Mouse (Mus musculus): ENCODE measurements around the gene Fabp2. TPM values are rescaled to one million over a fixed set of nuclear protein-coding genes. Genes with fewer than 3 reads are reported as not detected.

Fabp2 gene
- polyA plus RNA-seq, 1 experiment from 2014 or later: 16.5 TPM

DNA sequence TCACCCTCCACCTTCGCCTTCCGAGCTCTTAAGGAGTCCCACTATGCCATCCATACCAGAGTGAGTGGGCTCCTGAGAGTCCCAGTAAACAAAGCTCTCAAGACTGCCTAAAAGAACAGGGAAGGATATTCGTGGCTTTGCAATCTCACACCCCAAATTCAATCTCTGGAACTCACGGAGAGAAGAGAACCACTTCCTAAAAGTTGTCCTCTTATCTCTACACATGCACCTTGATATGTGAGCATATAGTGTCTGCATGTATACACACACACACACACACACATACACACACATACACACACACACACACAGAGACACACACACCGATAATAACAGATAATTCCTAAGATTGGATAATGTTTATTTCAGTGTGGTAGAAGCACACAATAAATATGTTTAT, 20.6 kb downstream of the Fabp2 start:
- Histone ChIP-seq H3K36me3 (ENCODE audit: control insufficient read depth, insufficient read depth) (no peaks in the 10 kb centered on the region), H3K4me3 (ENCODE audit: low read depth, low read length) (no peak overlapping the region), H3K27me3 (ENCODE audit: control insufficient read depth, insufficient read depth, low read depth, low read length) (no peaks in the 10 kb centered on the region), H3K4me2 (ENCODE audit: low read depth, low read length) (no peak overlapping the region), H3K9me3 (replicated peaks; ENCODE audit: control insufficient read depth, low read length) (no peaks in the 10 kb centered on the region), H3K4me1 (ENCODE audit: control insufficient read depth, low read depth, low read length) (no peaks in the 10 kb centered on the region), H3K27ac (ENCODE audit: low read length) (no peak overlapping the region), H3K9ac (ENCODE audit: low read depth, low read length) (no peak overlapping the region)
- no peak for ATAC-seq (ENCODE audit: low read depth)
- WGBS (ENCODE audit: insufficient replicate concordance): 51% methylated on average over 5 of the region's 5 CpGs

DNA sequence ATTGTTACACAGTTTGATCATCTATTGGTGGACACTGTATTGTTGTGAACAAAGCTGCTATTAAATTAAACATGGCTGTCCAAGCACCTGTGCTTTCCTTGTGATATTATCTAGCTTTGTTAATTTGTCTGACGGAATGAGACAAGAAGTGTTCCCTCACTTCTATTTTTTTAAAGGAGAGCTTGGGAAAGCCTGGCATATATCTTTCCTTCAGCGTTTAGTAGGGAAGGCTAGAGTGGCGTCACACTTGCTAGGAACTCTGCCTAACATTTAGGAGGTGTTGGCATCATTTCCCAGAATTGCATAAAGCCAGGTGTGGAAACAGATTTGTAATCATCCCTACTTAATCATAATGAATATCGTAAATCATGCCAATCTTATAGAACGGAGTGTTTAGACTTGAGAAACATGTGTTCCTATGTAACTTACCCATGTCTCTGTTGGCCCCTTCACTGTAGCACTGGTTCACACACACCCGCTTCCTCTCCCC, 21.4 kb downstream of the Fabp2 start:
- Histone ChIP-seq H3K36me3 (ENCODE audit: control insufficient read depth, insufficient read depth) (no peaks in the 10 kb centered on the region), H3K4me2 (ENCODE audit: low read depth, low read length) (no peak overlapping the region), H3K27ac (ENCODE audit: low read length) (no peak overlapping the region), H3K4me3 (ENCODE audit: low read depth, low read length) (no peak overlapping the region), H3K9me3 (replicated peaks; ENCODE audit: control insufficient read depth, low read length) (no peaks in the 10 kb centered on the region), H3K27me3 (ENCODE audit: control insufficient read depth, insufficient read depth, low read depth, low read length) (no peaks in the 10 kb centered on the region), H3K4me1 (ENCODE audit: control insufficient read depth, low read depth, low read length) (no peaks in the 10 kb centered on the region; the same call in 1 of the 2 replicates), H3K9ac (ENCODE audit: low read depth, low read length) (no peak overlapping the region)
- no peak for ATAC-seq (ENCODE audit: low read depth)
- whole genome bisulfite sequencing (ENCODE audit: insufficient replicate concordance): 57% methylated on average over 6 of the region's 6 CpGs

DNA sequence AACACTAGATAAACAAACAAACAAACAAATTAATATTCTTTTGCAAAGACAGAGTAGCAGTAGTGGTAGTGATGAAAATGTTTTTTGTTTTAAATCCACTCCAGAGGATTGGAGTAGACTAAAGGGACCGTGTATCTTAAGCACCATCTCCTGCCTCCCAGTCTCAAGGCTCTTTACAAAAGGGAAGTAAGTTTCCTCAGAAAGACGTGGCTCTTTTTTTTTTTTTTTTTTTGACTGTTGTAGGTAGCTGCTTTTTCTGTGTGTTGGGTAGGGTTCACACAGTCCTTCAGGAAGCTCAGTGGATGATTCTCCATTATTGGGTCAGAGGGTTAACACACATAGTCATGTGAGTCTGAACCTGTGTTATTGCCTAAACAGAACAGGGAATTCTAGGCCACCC, 23.8 kb downstream of the Fabp2 start:
- Histone ChIP-seq H3K36me3 (ENCODE audit: control insufficient read depth, insufficient read depth) (no peaks in the 10 kb centered on the region), H3K27me3 (ENCODE audit: control insufficient read depth, insufficient read depth, low read depth, low read length) (no peaks in the 10 kb centered on the region), H3K9ac (ENCODE audit: low read depth, low read length) (no peak overlapping the region), H3K9me3 (replicated peaks; ENCODE audit: control insufficient read depth, low read length) (no peaks in the 10 kb centered on the region), H3K4me3 (ENCODE audit: low read depth, low read length) (no peak overlapping the region), H3K4me1 (ENCODE audit: control insufficient read depth, low read depth, low read length) (peaks cover 7% of the 10 kb centered on the region), H3K4me2 (ENCODE audit: low read depth, low read length) (no peak overlapping the region), H3K27ac (ENCODE audit: low read length) (no peak overlapping the region)
- ATAC-seq (ENCODE audit: low read depth): no peak
- 14% methylated on average over 2 of the region's 2 CpGs for WGBS (ENCODE audit: insufficient replicate concordance)

DNA sequence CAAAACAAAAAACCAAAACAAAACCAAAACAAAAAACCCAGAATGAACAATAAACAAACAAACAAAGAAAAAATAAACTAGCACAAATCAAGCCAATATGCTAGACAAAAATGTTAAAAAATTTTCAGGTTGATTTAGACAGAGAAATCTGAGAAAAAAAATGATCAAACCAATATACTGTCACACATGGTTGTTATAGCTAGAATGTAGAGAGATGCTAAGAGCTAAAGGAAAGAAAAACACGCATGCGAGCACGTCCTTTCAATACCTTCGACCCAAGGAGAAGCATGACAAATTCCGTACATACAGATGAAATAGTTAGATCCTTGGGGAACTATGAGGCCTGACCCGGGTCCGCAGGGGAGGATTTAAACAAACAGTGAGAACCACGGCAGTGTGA, 24.4 kb downstream of the Fabp2 start, which contains the start of gene Gm10959:
Gene Gm10959, minus strand, starts transcription at position 101 of the 400 bp plus-strand sequence.
- no peak for ATAC-seq (ENCODE audit: low read depth)
- H3K4me1 ChIP-seq (ENCODE audit: control insufficient read depth, low read depth, low read length): peaks cover 7% of the 10 kb centered on the region
- no peaks in the 10 kb centered on the region for H3K27me3 ChIP-seq (ENCODE audit: control insufficient read depth, insufficient read depth, low read depth, low read length)
- no peak within 1 kb of the TSS for H3K4me2 ChIP-seq (ENCODE audit: low read depth, low read length)
- no peaks in the 10 kb centered on the region for H3K9me3 ChIP-seq (replicated peaks; ENCODE audit: control insufficient read depth, low read length)
- 79% methylated on average over 8 of the region's 8 CpGs for WGBS (ENCODE audit: insufficient replicate concordance)
- H3K36me3 ChIP-seq (ENCODE audit: control insufficient read depth, insufficient read depth): no peaks in the 10 kb centered on the region
- no peak within 1 kb of the TSS for H3K27ac ChIP-seq (ENCODE audit: low read length)
- no peak within 1 kb of the TSS for H3K4me3 ChIP-seq (ENCODE audit: low read depth, low read length)
- no peak within 1 kb of the TSS for H3K9ac ChIP-seq (ENCODE audit: low read depth, low read length)

DNA sequence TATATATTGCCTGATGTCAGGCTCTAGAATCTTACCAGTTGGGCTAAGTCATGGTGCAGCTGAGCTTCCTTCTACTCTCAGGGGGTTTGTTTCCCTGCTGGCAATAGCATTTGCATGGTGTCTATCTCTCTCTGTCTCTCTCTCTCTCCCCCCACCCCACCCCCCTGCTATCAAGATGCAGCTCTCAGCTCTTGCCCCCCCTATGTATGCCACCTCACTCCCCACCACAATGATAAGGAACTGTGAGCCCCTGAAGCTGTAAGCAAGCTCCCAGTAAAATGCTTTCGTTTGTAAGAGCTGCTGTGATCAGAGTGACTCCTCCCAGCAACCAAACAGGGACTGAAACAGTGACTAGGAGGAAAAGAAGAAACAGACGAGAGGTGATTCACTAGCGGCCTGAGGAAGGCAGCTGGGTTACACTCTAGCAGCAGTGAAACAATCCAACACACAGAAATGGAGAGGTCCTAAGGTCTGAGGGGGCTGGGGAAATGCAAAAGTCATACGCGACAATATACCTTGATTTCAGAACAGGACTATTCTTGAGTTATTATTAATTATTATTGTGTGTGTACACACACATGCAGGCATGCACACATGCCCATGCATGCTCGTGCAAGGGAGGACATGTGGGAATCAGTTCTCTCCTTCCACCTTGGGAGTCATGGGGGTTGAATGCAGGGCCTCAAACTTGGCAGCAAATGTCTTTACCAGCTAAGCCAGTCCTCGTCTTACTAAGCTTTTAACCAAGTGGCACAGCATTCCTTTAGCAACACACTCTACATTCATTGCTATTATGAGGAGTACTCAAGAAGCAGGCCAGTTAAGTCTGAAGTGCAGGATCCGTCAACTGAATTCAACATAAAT, 25.9 kb downstream of the Fabp2 start:
- Histone ChIP-seq H3K27me3 (ENCODE audit: control insufficient read depth, insufficient read depth, low read depth, low read length) (no peaks in the 10 kb centered on the region), H3K27ac (ENCODE audit: low read length) (no peak overlapping the region), H3K4me1 (ENCODE audit: control insufficient read depth, low read depth, low read length) (peaks cover 7% of the 10 kb centered on the region), H3K4me3 (ENCODE audit: low read depth, low read length) (no peak overlapping the region), H3K4me2 (ENCODE audit: low read depth, low read length) (no peak overlapping the region), H3K9ac (ENCODE audit: low read depth, low read length) (no peak overlapping the region), H3K9me3 (replicated peaks; ENCODE audit: control insufficient read depth, low read length) (no peaks in the 10 kb centered on the region), H3K36me3 (ENCODE audit: control insufficient read depth, insufficient read depth) (no peaks in the 10 kb centered on the region)
- no peak for ATAC-seq (ENCODE audit: low read depth)
- 54% methylated on average over 8 of the region's 8 CpGs for WGBS (ENCODE audit: insufficient replicate concordance)

DNA sequence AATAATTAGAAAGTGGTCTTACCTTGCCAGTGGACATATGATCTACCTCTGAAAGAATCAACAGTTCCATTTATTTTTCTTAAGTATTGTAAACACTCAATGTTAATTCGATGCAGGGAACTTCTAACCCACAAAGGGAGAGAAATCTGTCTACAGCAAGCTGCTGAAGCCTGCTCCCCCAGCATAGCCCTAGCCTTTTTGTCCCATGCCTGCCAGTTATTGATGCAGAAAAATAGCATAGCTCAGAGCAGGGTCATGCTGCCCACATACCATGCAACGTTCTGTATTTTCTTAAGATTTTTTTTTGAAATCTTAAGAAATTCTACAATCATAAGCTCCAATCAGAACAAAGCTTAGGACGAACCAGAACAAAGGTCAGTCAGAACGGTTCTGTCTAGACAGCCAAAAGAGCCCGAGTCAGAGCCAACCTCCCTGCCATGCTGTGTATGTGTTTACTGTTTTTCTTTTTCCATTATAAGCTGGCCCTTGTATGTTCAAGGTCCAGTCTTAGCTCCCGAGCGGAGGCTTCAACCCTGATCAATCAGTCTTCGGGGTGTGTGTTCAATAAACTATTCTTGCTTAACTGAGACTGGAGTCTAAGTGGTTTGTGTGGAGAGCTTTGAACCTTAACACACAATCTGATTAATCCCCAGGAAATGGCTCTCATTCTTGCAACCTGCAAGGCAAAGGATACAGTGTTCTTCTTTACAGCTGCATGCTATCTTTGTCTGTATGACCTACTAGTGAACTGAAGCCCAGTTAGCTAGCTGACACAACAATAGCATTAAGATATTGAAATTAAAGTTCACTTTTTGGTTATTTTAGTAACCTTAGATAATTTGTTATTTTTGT, 27.0 kb downstream of the Fabp2 start:
- Histone ChIP-seq H3K9ac (ENCODE audit: low read depth, low read length) (no peak overlapping the region), H3K36me3 (ENCODE audit: control insufficient read depth, insufficient read depth) (no peaks in the 10 kb centered on the region), H3K27ac (ENCODE audit: low read length) (no peak overlapping the region), H3K4me2 (ENCODE audit: low read depth, low read length) (no peak overlapping the region), H3K4me3 (ENCODE audit: low read depth, low read length) (no peak overlapping the region), H3K4me1 (ENCODE audit: control insufficient read depth, low read depth, low read length) (peaks cover 10% of the 10 kb centered on the region), H3K9me3 (replicated peaks; ENCODE audit: control insufficient read depth, low read length) (no peaks in the 10 kb centered on the region), H3K27me3 (ENCODE audit: control insufficient read depth, insufficient read depth, low read depth, low read length) (no peaks in the 10 kb centered on the region)
- WGBS (ENCODE audit: insufficient replicate concordance): 76% methylated on average over 8 of the region's 8 CpGs
- ATAC-seq (ENCODE audit: low read depth): no peak

DNA sequence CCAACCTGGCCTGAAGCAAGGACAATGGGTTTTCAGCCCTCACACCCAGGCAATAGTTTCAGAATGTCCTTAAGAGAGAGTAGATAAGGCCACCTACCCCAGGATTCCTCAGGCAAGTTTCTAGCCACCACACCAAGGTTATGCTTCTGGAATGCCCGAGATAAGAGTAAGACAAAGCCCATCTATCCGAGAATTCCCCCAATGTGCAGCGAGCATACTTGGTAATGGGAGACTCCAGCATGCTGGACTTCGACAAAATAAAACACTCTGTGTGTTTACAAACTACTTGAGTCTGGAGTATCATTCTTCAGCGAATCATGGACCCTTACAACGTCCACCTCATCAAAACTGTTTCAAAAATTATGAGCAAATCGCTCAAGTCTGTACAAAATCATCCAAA, 28.3 kb downstream of the Fabp2 start:
- WGBS (ENCODE audit: insufficient replicate concordance): 39% methylated on average over 7 of the region's 7 CpGs
- H3K27ac ChIP-seq (ENCODE audit: low read length): peak overlapping the region; percentile 92
- H3K4me3 ChIP-seq (ENCODE audit: low read depth, low read length): peak overlapping the region; percentile 77
- no peaks in the 10 kb centered on the region for H3K27me3 ChIP-seq (ENCODE audit: control insufficient read depth, insufficient read depth, low read depth, low read length)
- peak overlapping the region; percentile 86 for H3K4me2 ChIP-seq (ENCODE audit: low read depth, low read length)
- no peak overlapping the region; the same call in 1 of the 2 replicates for H3K9ac ChIP-seq (ENCODE audit: low read depth, low read length)
- no peak for ATAC-seq (ENCODE audit: low read depth)
- peaks cover 10% of the 10 kb centered on the region for H3K4me1 ChIP-seq (ENCODE audit: control insufficient read depth, low read depth, low read length)
- H3K36me3 ChIP-seq (ENCODE audit: control insufficient read depth, insufficient read depth): no peaks in the 10 kb centered on the region
- H3K9me3 ChIP-seq (replicated peaks; ENCODE audit: control insufficient read depth, low read length): no peaks in the 10 kb centered on the region

DNA sequence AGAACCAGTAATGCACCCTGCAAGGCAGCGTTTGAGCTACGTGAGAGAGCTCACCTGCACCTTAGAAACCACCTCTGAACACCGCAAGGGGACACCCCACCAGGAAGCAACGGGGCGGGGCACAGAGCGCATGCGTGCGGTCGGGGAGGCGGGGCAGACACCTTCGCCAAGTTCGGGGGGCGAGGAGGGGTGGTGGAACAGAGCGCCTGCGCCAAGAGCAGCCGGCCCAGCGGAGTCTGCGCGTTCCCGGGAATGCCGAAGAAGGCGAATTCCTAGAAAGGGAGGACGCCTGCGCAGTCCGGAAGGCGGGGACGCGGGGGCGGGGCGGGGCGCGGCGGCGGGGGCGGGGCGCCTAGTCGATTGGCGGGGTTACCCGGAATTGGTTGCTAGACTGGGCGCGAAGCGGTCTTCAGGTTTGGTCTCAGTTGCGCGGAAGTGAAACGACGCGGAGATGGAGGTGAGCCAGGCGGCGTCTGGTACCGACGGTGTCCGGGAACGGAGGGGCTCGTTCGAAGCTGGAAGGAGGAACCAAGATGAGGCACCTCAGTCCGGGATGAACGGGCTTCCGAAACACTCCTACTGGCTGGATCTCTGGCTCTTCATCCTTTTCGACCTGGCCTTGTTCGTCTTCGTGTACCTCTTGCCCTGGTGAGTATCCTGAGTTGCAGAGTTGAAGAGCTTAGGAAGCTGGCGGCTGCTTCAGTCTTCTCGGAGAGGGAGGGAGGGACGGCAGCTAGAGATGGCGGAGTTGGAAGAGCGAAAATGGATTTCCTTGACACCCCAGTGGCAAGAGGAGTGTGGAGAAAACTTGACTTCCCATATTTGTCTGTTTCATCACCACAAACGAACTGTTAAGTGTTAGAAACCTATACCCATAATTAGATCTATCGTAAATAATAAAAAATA, 29.4 kb downstream of the Fabp2 start, which contains the start of gene 1810037I17Rik:
Gene 1810037I17Rik, plus strand, starts transcription at position 195 of the 906 bp plus-strand sequence.
- no peaks in the 10 kb centered on the region for H3K36me3 ChIP-seq (ENCODE audit: control insufficient read depth, insufficient read depth)
- H3K27me3 ChIP-seq (ENCODE audit: control insufficient read depth, insufficient read depth, low read depth, low read length): no peaks in the 10 kb centered on the region
- peak within 1 kb of the TSS; percentile 92 for H3K27ac ChIP-seq (ENCODE audit: low read length)
- peak within 1 kb of the TSS; percentile 86 for H3K4me2 ChIP-seq (ENCODE audit: low read depth, low read length)
- peak; percentile 95 for ATAC-seq (ENCODE audit: low read depth)
- peaks cover 10% of the 10 kb centered on the region for H3K4me1 ChIP-seq (ENCODE audit: control insufficient read depth, low read depth, low read length)
- H3K9ac ChIP-seq (ENCODE audit: low read depth, low read length): peak within 1 kb of the TSS; percentile 76
- WGBS (ENCODE audit: insufficient replicate concordance): under 1% methylated on average over 67 of the region's 68 CpGs
- no peaks in the 10 kb centered on the region for H3K9me3 ChIP-seq (replicated peaks; ENCODE audit: control insufficient read depth, low read length)
- H3K4me3 ChIP-seq (ENCODE audit: low read depth, low read length): peak within 1 kb of the TSS; percentile 77
